Mouse (Mus musculus) right cerebral cortex, postnatal 4 days (tissue): ENCODE results near the gene Zfyve28.

Experiments used
- DNase-seq: peaks from one replicate; pipeline ENCODE4 v3.0.0-alpha.2; 2022

Gene Zfyve28

GRCm38 (mm10) chr5:34202006-34202405, 86.2 kb downstream of the Zfyve28 start:
- DNase-seq, result no peak

GRCm38 (mm10) chr5:34201396-34201795, 86.9 kb downstream of the Zfyve28 start:
- DNase-seq, result no peak

GRCm38 (mm10) chr5:34198615-34199014, 89.6 kb downstream of the Zfyve28 start:
- DNase-seq, result no peak

GRCm38 (mm10) chr5:34197243-34197642, 91.0 kb downstream of the Zfyve28 start:
- DNase-seq, result peak; percentile 26

- no peak for DNase-seq
Measured at GRCm38 (mm10) chr5:34196423-34196822, 91.8 kb downstream of the Zfyve28 start.

GRCm38 (mm10) chr5:34195786-34196185, 92.5 kb downstream of the Zfyve28 start:
- DNase-seq, result no peak

- no peak for DNase-seq
Measured at GRCm38 (mm10) chr5:34194975-34195662, 93.1 kb downstream of the Zfyve28 start.

GRCm38 (mm10) chr5:34194426-34194825, 93.8 kb downstream of the Zfyve28 start:
- no peak for DNase-seq

GRCm38 (mm10) chr5:34191843-34192242, 96.4 kb downstream of the Zfyve28 start:
- DNase-seq, result no peak

GRCm38 (mm10) chr5:34191021-34191420, 97.2 kb downstream of the Zfyve28 start:
- DNase-seq, result no peak

- DNase-seq, result no peak
Measured at GRCm38 (mm10) chr5:34189521-34189920, 98.7 kb downstream of the Zfyve28 start.

GRCm38 (mm10) chr5:34188856-34189255, 99.4 kb downstream of the Zfyve28 start:
- DNase-seq, result no peak

- DNase-seq, result peak; percentile 96
Measured at GRCm38 (mm10) chr5:34187601-34188316, 100.5 kb downstream of the Zfyve28 start, which contains the start of gene Mxd4. Gene Mxd4 (minus strand): TSS chr5:34187720.

GRCm38 (mm10) chr5:34186961-34187391, 101.3 kb downstream of the Zfyve28 start:
- DNase-seq, result peak; percentile 48

GRCm38 (mm10) chr5:34186391-34186790, 101.9 kb downstream of the Zfyve28 start:
- DNase-seq, result no peak

GRCm38 (mm10) chr5:34185791-34186190, 102.5 kb downstream of the Zfyve28 start:
- DNase-seq, result peak; percentile 1

- DNase-seq, result peak; percentile 1
Measured at GRCm38 (mm10) chr5:34185051-34185580, 103.1 kb downstream of the Zfyve28 start.

- no peak for DNase-seq
Measured at GRCm38 (mm10) chr5:34183976-34184375, 104.3 kb downstream of the Zfyve28 start.

- DNase-seq, result no peak
Measured at GRCm38 (mm10) chr5:34183156-34183880, 104.9 kb downstream of the Zfyve28 start.

GRCm38 (mm10) chr5:34182486-34182885, 105.8 kb downstream of the Zfyve28 start:
- DNase-seq, result no peak

GRCm38 (mm10) chr5:34177821-34178220, 110.4 kb downstream of the Zfyve28 start:
- no peak for DNase-seq

GRCm38 (mm10) chr5:34177091-34177490, 111.2 kb downstream of the Zfyve28 start:
- no peak for DNase-seq

- DNase-seq, result no peak
Measured at GRCm38 (mm10) chr5:34176691-34177090, 111.6 kb downstream of the Zfyve28 start.

- no peak for DNase-seq
Measured at GRCm38 (mm10) chr5:34175403-34175694, 112.9 kb downstream of the Zfyve28 start.
